Mouse (Mus musculus) frontal cortex, postnatal 25 days (tissue): ENCODE data around the gene Olfr782.
"Not testable (repeated sequence)": the region's sequence is repeated elsewhere in the genome, so short reads cannot be mapped to it uniquely, and the experiment has no call there.

Experiments
- DNase-seq, 2 experiments: peaks; one replicate each; pipeline ENCODE4 v3.0.0; 2022; ENCODE audit warnings: low spot score in 2 of 2

Olfr782 gene

DNA sequence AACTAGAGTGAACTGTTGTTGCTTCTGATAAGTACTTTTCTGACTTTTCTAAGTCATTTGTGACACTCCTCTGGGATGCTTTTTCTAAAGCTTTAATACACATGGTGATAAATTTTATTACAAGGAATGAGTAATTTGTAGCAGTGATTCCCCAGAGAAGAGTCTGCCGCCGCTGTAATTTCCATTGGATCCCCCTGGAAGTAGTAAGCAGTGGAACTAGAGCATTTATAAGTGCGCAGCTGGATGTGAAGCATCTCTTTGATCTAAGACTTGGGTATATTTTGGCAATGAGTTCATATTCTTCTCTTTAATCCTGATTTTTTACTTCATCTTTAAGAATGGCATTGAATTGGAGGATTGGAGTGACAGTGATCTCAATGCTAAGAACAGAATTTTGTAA, at the start of gene Olfr782:
Gene Olfr782, plus strand, starts transcription at position 301 of the 400 bp plus-strand sequence.
- no peak for DNase-seq

GRCm38 (mm10) chr10:129312973-129313372, 35.7 kb upstream of the Olfr782 start:
- not testable (repeated sequence) for DNase-seq

DNA sequence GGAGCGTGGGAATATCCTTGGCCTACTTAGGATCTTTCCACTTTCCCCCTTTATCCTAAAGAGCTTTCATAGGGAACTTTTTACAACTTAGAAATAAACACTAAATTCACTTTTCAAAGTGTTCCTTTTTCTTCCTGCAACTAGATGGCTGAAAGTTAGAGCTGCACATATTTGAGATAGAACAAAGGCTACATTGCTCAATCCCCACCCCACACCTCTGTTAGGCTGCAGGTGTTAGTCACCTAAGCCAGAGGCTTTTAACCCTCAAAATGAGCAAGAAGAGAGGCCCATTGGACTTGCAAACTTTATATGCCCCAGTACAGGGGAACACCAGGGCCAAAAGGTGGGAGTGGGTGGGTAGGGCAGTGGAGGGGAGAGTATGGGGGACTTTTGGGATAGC, 35.1 kb upstream of the Olfr782 start:
- not testable (repeated sequence) for DNase-seq

DNA sequence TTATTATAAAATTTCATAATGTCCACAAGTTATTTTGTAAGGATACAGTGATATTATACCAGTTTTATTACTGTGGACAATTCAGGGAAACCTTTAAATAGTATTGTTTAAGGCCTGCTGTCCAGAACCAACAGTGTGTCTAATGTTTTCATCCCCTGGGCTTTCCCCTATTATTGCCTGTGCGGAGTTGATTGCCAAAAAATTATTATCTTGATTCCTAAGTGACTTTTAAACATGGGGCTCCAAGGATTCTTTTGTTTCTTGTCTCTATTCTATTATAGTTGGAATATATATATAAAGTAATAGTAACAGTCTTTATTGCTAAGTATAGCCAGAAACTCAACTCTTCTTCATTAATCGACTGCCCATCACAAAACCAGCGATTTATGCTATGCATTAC, 30.8 kb upstream of the Olfr782 start, which contains the start of gene Olfr780:
Gene Olfr780, plus strand, starts transcription at position 301 of the 400 bp plus-strand sequence.
- DNase-seq, result no peak

GRCm38 (mm10) chr10:129328554-129328953, 20.1 kb upstream of the Olfr782 start, which contains the start of gene Olfr781:
TSS of gene Olfr781 (plus strand) at chr10:129328854.
- no peak for DNase-seq

GRCm38 (mm10) chr10:129352475-129352874, 3.8 kb downstream of the Olfr782 start:
- not testable (repeated sequence) for DNase-seq

- DNase-seq, result not testable (repeated sequence)
Observed at GRCm38 (mm10) chr10:129356496-129356895, 7.8 kb downstream of the Olfr782 start.

GRCm38 (mm10) chr10:129357307-129357706, 8.7 kb downstream of the Olfr782 start:
- DNase-seq, result no peak

DNA sequence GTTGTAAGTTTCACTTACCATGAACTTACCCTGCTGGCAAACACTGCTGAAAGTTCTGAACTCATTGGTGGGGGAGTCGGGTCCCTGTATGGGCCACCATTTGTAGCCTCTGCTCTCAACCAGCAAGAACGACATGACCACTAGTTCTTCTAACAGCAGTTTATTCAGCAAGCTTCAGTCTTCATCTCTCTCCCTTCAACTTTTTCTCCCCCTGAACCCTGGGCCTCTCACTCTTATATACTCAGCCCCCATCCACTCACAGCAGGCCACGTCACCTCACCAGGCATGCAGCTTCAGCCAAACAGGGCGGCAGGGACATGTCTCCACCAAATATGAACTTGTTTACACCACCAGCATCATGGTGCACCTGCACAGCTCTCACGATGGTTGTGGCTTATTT, 25.4 kb downstream of the Olfr782 start:
- not testable (repeated sequence) for DNase-seq

DNA sequence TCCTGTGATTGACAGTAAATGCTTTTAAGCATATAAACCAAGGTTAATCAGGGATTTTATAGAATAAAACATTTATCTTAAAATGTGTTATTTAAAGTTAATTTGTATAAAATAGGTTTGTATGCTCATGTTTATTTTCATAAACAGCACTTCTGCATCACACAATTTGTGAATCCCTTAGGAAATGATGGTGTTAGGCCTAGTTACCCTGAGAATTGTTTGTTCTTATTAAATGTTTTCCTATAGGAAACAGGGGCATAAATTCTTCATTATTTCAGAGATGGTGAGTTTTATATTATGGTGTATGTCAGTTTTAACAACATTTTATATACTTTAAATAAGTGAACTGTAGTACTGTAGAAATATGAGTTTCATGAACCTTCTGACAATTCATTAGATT, 35.1 kb downstream of the Olfr782 start, which contains the start of gene Olfr784:
Gene Olfr784, plus strand, starts transcription at position 301 of the 400 bp plus-strand sequence.
- no peak for DNase-seq

DNA sequence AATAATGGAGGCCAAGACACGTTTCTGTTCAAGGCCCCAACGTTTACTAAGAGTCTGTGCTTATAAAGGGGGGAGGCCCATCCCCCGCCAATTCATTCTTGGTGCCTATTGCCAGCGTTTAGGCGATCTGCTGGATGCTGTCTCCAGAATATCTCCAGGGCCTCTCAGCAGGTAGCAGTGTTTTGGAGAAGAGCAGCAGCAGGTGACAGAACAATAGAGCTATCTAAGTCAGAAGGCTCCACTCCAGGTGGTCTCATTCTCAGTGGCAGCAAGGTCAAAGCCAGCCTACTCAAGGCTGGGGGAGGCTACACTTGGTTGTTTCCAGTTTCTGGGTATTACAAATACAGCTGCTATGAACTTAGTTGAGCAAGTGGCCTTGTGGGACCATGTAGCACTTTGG, 52.2 kb downstream of the Olfr782 start:
- no peak for DNase-seq
